Mouse (Mus musculus) heart, adult 2 months (tissue): Measurements from ENCODE around the gene Cdc42ep5. TPM values are rescaled to one million over a fixed set of nuclear protein-coding genes. Genes with fewer than 3 reads are reported as not detected.
"Not testable (repeated sequence)": the region's sequence is repeated elsewhere in the genome, so short reads cannot be mapped to it uniquely, and the experiment has no call there.

Source experiments
- DNase-seq, 2 experiments: peaks; one replicate each; pipeline ENCODE4 v3.0.0; 2021
- H3K27ac ChIP-seq: fragments of 200-600 bp; 2 replicates; pipeline ENCODE4 v1.8.1; 2022
- H3K27me3 ChIP-seq: fragments of 200-500 bp; 2 replicates; pipeline ENCODE4 v1.6.1; 2012; ENCODE audit warnings: mild to moderate bottlenecking, low read length, inconsistent platforms, mixed read lengths; ENCODE audit not compliant: control insufficient read depth, insufficient read depth
- H3K36me3 ChIP-seq: fragments of 200-500 bp; 2 replicates; pipeline ENCODE4 v1.6.1; 2012; ENCODE audit warnings: low read length, inconsistent platforms; ENCODE audit not compliant: control insufficient read depth, insufficient read depth
- H3K4me1 ChIP-seq: fragments of 200-500 bp; 2 replicates; pipeline ENCODE4 v1.6.1; 2011; ENCODE audit warnings: low read length; ENCODE audit not compliant: control insufficient read depth, insufficient read depth
- H3K4me3 ChIP-seq: fragments of 200-600 bp; 2 replicates; pipeline ENCODE4 v1.8.1; 2022
- H3K79me2 ChIP-seq: fragments of 200-500 bp; replicated peaks from 2 replicates; pipeline ENCODE4 v1.6.1; 2012; ENCODE audit warnings: mild to moderate bottlenecking, inconsistent platforms, low read length, moderate library complexity, mixed read lengths; ENCODE audit not compliant: control insufficient read depth, insufficient read depth
- H3K9ac ChIP-seq: fragments of 200-500 bp; 2 replicates; pipeline ENCODE4 v1.6.1; 2012; ENCODE audit warnings: low read depth, mild to moderate bottlenecking, control low read depth, inconsistent platforms, low read length, mixed read lengths
- CTCF ChIP-seq: fragments of 200-600 bp; IDR thresholded peaks from 2 replicates; pipeline ENCODE4 v1.8.1; 2022; ENCODE audit warnings: antibody characterized with exemption, mild to moderate bottlenecking, moderate library complexity
- EP300 ChIP-seq: fragments of 200-500 bp; IDR thresholded peaks from 2 replicates; pipeline ENCODE4 v1.6.1; 2011; ENCODE audit warnings: low read depth, low read length, control low read depth; ENCODE audit not compliant: insufficient read depth
- POLR2A ChIP-seq: fragments of 200-500 bp; IDR thresholded peaks from 2 replicates; pipeline ENCODE4 v1.6.1; 2011; ENCODE audit warnings: mild to moderate bottlenecking, low read depth, low read length, control low read depth; ENCODE audit not compliant: insufficient read depth
- WGBS: fragments of 180-500 bp; shearing (Covaris S2); methylation state at CpG from one replicate; pipeline ENCODE4 v1.1.7; 2018; 5-methylcytosine and 5-hydroxymethylcytosine counted together
- intact Hi-C: fragments of 180-260 bp; cut with DNase I; formaldehyde crosslinking; loops from one replicate; pipeline ENCODE4 v1.15.1; 2025
- long read RNA-seq: library from polyadenylated mRNA; stranded (forward); transcript quantifications from one replicate; pipeline ENCODE4 v2.0.0, GENCODE M21; 2021
- polyA plus RNA-seq: library from polyadenylated mRNA; depleted of rRNA; stranded (reverse); fragments of >200 nt; gene quantifications from 2 replicates; pipeline ENCODE4 v1.2.3, GENCODE M21; 2012; rRNA removed
- total RNA-seq, 2 experiments: library from RNA; stranded (reverse); gene quantifications; 2 replicates each; pipeline ENCODE4 v1.2.3; 2021

The Cdc42ep5 gene
- total RNA-seq: 1 to 10 TPM; 3.1 to 5.8 TPM
- polyA plus RNA-seq: 7.3 and 10.7 TPM in 2 replicates
- long read RNA-seq, partial matches to known transcripts: 0 of 4 reads
- long read RNA-seq, other reads (novel, unspliced or antisense): 0 of 4 reads

- H3K4me1 ChIP-seq: peaks cover 1% of the 10 kb centered on the region; the same call in 1 of the 2 replicates
- WGBS: under 1% methylated on average over 20 of the region's 20 CpGs
- intact Hi-C loops: loop anchor here (2.0 kb wide), 1 partner anchor 13 kb away; the partner anchor contains the start of gene Leng9
- H3K9ac ChIP-seq: peak within 1 kb of the TSS; percentile 64
- no peaks in the 10 kb centered on the region for H3K36me3 ChIP-seq
- H3K4me3 ChIP-seq: peak within 1 kb of the TSS; percentile 57
- no peaks in the 10 kb centered on the region for H3K27me3 ChIP-seq
- peak within 1 kb of the TSS; percentile 80 for H3K27ac ChIP-seq
- TF ChIP-seq POLR2A: peak; percentile 40; the same call in 1 of the 2 replicates
- no peak for TF ChIP-seq EP300
- peak; percentile 69 to 75 for DNase-seq
- no peaks in the 10 kb centered on the region for H3K79me2 ChIP-seq
Observed at GRCm38 (mm10) chr7:4164090-4164910, at the start of gene Cdc42ep5. Gene Cdc42ep5, minus strand, starts transcription at chr7:4164860.

GRCm38 (mm10) chr7:4213436-4213835 is 48.8 kb upstream of the Cdc42ep5 start:
- H3K79me2 ChIP-seq, H3K4me3 ChIP-seq, H3K27me3 ChIP-seq, H3K4me1 ChIP-seq, intact Hi-C loops, DNase-seq, H3K9ac ChIP-seq, H3K36me3 ChIP-seq, H3K27ac ChIP-seq: not testable (repeated sequence)

DNA sequence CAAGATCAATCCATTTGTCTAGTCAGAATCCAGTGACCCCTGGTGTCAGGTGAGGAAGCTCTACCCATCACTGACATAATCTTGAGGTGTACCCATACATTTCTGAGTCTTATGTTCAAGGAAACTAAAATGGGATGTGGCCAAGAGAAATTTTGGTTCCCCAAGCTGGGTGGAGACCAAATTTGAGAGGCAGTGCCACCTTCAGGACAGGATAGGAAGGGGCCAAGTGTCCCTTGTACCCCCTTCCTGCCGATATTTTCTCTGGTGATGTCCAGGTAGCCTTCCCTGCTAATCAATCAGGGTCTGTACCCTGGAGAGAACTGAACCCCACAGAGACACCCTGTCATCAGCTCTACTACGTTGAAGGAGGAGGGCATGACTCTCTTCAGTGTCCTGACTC is 44.0 kb upstream of the Cdc42ep5 start:
- TF ChIP-seq EP300: no peak
- TF ChIP-seq CTCF: peak; percentile 35
- TF ChIP-seq POLR2A: no peak
- Histone ChIP-seq H3K79me2 (no peaks in the 10 kb centered on the region), H3K9ac (no peak overlapping the region), H3K27ac (no peak overlapping the region), H3K27me3 (no peaks in the 10 kb centered on the region), H3K36me3 (no peaks in the 10 kb centered on the region), H3K4me3 (no peak overlapping the region), H3K4me1 (no peaks in the 10 kb centered on the region)
- 30% methylated on average over 2 of the region's 2 CpGs for WGBS
- intact Hi-C loops: no loop called here
- no peak for DNase-seq

- Histone ChIP-seq H3K4me1 (no peaks in the 10 kb centered on the region), H3K9ac (no peak overlapping the region), H3K79me2 (no peaks in the 10 kb centered on the region), H3K4me3 (no peak overlapping the region), H3K27me3 (no peaks in the 10 kb centered on the region), H3K27ac (no peak overlapping the region), H3K36me3 (no peaks in the 10 kb centered on the region)
- TF ChIP-seq CTCF: no peak
- no peak for TF ChIP-seq POLR2A
- TF ChIP-seq EP300: no peak
- intact Hi-C loops: no loop called here
- 79% methylated on average over 1 of the region's 1 CpGs for WGBS
- DNase-seq: no peak
Observed at GRCm38 (mm10) chr7:4207126-4207525, 42.5 kb upstream of the Cdc42ep5 start.

DNA sequence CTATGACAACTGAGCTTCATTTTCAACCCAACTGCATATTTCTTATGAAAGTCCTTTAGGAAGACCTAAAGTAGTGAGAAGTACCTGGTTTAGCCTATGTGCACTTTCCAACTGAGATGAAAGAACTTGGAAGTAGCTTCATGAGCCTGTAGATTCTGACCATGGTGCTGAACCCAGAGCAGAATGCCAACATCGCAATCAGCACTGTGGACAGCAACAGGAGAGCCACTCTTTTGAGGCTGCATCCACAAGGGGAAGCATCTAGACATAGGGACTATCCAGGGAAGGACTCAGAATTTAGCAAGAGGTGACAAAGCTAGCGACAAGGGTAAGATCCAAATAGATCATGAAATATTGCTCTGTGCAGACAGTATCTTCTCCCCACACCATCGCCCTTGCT is 13.8 kb upstream of the Cdc42ep5 start:
- peak; percentile 30 to 60 for DNase-seq
- Histone ChIP-seq H3K9ac (no peak overlapping the region), H3K79me2 (no peaks in the 10 kb centered on the region), H3K36me3 (no peaks in the 10 kb centered on the region), H3K4me1 (no peaks in the 10 kb centered on the region), H3K27me3 (no peaks in the 10 kb centered on the region), H3K4me3 (no peak overlapping the region), H3K27ac (no peak overlapping the region)
- intact Hi-C loops: no loop called here
- WGBS: 33% methylated on average over 3 of the region's 3 CpGs
- TF ChIP-seq EP300 (no peak), CTCF (peak; percentile 7; the same call in 1 of the 2 replicates), POLR2A (no peak)

GRCm38 (mm10) chr7:4170193-4170938 is 5.7 kb upstream of the Cdc42ep5 start:
- no peaks in the 10 kb centered on the region for H3K4me1 ChIP-seq
- DNase-seq: no peak
- no peaks in the 10 kb centered on the region for H3K36me3 ChIP-seq
- no peaks in the 10 kb centered on the region for H3K27me3 ChIP-seq
- TF ChIP-seq POLR2A (no peak), CTCF (no peak), EP300 (no peak)
- no peak overlapping the region for H3K4me3 ChIP-seq
- H3K27ac ChIP-seq: no peak overlapping the region
- intact Hi-C loops: no loop called here
- no peaks in the 10 kb centered on the region for H3K79me2 ChIP-seq
- 55% methylated on average over 6 of the region's 6 CpGs for WGBS
- no peak overlapping the region for H3K9ac ChIP-seq
